Mouse (Mus musculus): ENCODE measurements at regions not wholly inside any gene's neighbourhood (a gene's known extent, or its start where the extent isn't known, plus 50 kb on each side); places are given as distances from the start of the nearest gene placed in this dataset.

DNA sequence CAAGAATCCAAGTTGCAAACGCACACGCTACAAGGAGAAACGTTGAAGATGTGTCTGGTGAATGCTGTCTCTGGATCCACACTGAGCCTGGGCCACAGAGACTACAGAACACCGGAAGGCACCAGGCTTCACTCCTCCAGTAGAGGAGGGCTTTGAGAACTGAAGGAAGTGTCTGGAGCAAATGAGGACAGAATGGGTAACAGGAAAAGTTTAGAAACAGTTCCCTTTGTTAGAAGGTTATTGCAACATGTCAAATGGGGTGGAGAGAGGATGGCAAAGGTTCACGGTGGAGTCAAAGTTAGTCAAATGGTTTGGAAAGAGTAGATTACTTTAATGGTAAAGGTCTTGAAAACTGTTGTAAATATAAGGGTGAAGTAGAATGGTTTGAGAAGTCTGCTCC is 247.1 kb upstream of the Jmjd1c start:
- no peak overlapping the region for H3K4me3 ChIP-seq (replicated peaks; ENCODE audit: extremely low read depth, low read depth, low read length)
- H3K4me1 ChIP-seq (ENCODE audit: control insufficient read depth, insufficient read depth, low read length): no peaks in the 10 kb centered on the region
- TF ChIP-seq CTCF (IDR thresholded peaks at IDR 0.05; ENCODE audit: insufficient read depth, low read length) (no peak), POLR2A (IDR thresholded peaks at IDR 0.05; ENCODE audit: borderline replicate concordance, extremely low read depth, low read depth, low read length) (no peak)
- no peak for DNase-seq
- WGBS: 65% methylated on average over 5 of the region's 5 CpGs

GRCm38 (mm10) chr10:66849681-66850080 is 246.2 kb upstream of the Jmjd1c start:
- 62% methylated on average over 6 of the region's 6 CpGs for WGBS
- no peak for DNase-seq
- Histone ChIP-seq H3K4me3 (replicated peaks; ENCODE audit: extremely low read depth, low read depth, low read length) (no peak overlapping the region), H3K4me1 (ENCODE audit: control insufficient read depth, insufficient read depth, low read length) (no peaks in the 10 kb centered on the region)
- TF ChIP-seq CTCF (IDR thresholded peaks at IDR 0.05; ENCODE audit: insufficient read depth, low read length) (no peak), POLR2A (IDR thresholded peaks at IDR 0.05; ENCODE audit: borderline replicate concordance, extremely low read depth, low read depth, low read length) (no peak)

GRCm38 (mm10) chr10:66850972-66851478 is 244.9 kb upstream of the Jmjd1c start:
- 80% methylated on average over 4 of the region's 4 CpGs for WGBS
- no peak overlapping the region for H3K4me3 ChIP-seq (replicated peaks; ENCODE audit: extremely low read depth, low read depth, low read length)
- DNase-seq: no peak
- TF ChIP-seq POLR2A (IDR thresholded peaks at IDR 0.05; ENCODE audit: borderline replicate concordance, extremely low read depth, low read depth, low read length) (no peak), CTCF (IDR thresholded peaks at IDR 0.05; ENCODE audit: insufficient read depth, low read length) (no peak)
- no peaks in the 10 kb centered on the region for H3K4me1 ChIP-seq (ENCODE audit: control insufficient read depth, insufficient read depth, low read length)

DNA sequence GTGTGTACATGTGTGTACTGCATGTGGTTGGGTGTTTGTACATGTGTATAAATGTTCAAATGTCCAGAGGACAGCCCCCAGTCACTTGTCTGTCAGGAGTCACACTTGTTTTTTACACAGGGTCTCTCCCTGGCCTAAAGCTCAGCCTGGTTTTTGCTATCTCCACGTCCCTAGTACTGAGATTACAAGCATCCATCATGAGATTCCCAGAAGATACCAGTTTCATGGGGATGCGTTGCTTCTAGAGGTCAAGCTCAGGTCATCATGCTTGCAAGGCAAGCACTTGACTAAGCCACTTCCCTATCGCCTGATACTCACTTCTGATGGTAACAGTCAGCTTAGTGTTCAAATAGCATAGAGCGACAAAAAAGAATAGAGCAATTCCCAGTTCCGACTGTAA is 244.1 kb upstream of the Jmjd1c start:
- TF ChIP-seq POLR2A (IDR thresholded peaks at IDR 0.05; ENCODE audit: borderline replicate concordance, extremely low read depth, low read depth, low read length): no peak
- no peak for TF ChIP-seq CTCF (IDR thresholded peaks at IDR 0.05; ENCODE audit: insufficient read depth, low read length)
- WGBS: 58% methylated on average over 5 of the region's 5 CpGs
- Histone ChIP-seq H3K4me3 (replicated peaks; ENCODE audit: extremely low read depth, low read depth, low read length) (no peak overlapping the region), H3K4me1 (ENCODE audit: control insufficient read depth, insufficient read depth, low read length) (no peaks in the 10 kb centered on the region)
- DNase-seq: no peak

GRCm38 (mm10) chr10:66852708-66853107 is 243.2 kb upstream of the Jmjd1c start:
- DNase-seq: no peak
- TF ChIP-seq POLR2A (IDR thresholded peaks at IDR 0.05; ENCODE audit: borderline replicate concordance, extremely low read depth, low read depth, low read length) (no peak), CTCF (IDR thresholded peaks at IDR 0.05; ENCODE audit: insufficient read depth, low read length) (no peak)
- no peaks in the 10 kb centered on the region for H3K4me1 ChIP-seq (ENCODE audit: control insufficient read depth, insufficient read depth, low read length)
- H3K4me3 ChIP-seq (replicated peaks; ENCODE audit: extremely low read depth, low read depth, low read length): no peak overlapping the region
- 19% methylated on average over 5 of the region's 5 CpGs for WGBS

GRCm38 (mm10) chr10:66853258-66853657 is 242.7 kb upstream of the Jmjd1c start:
- 5% methylated on average over 13 of the region's 13 CpGs for WGBS
- DNase-seq: peak; percentile 80
- Histone ChIP-seq H3K4me1 (ENCODE audit: control insufficient read depth, insufficient read depth, low read length) (no peaks in the 10 kb centered on the region), H3K4me3 (replicated peaks; ENCODE audit: extremely low read depth, low read depth, low read length) (no peak overlapping the region)
- TF ChIP-seq POLR2A (IDR thresholded peaks at IDR 0.05; ENCODE audit: borderline replicate concordance, extremely low read depth, low read depth, low read length) (no peak), CTCF (IDR thresholded peaks at IDR 0.05; ENCODE audit: insufficient read depth, low read length) (peak; percentile 48)

DNA sequence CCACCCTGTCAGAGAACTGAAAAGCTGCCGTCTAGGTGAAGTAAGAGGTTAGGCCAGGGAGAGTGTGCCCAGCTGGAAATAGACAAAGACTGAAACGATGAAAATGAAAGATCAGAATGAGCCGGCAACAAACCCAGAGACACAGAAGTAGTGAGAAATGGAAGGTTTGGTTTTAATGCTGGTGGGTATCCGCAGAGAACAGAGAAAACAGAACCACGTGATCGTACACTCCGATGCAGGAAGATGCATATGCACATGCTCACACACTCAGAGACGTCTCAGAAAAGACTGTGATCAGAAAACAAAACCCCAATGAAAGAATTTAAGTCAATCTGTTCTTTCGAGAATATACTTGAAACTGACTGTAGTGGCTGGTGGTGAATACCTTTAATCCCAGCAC is 241.0 kb upstream of the Jmjd1c start:
- H3K4me3 ChIP-seq (replicated peaks; ENCODE audit: extremely low read depth, low read depth, low read length): no peak overlapping the region
- TF ChIP-seq POLR2A (IDR thresholded peaks at IDR 0.05; ENCODE audit: borderline replicate concordance, extremely low read depth, low read depth, low read length) (no peak), CTCF (IDR thresholded peaks at IDR 0.05; ENCODE audit: insufficient read depth, low read length) (no peak)
- DNase-seq: no peak
- 91% methylated on average over 9 of the region's 9 CpGs for WGBS
- H3K4me1 ChIP-seq (ENCODE audit: control insufficient read depth, insufficient read depth, low read length): no peaks in the 10 kb centered on the region

GRCm38 (mm10) chr10:66857330-66857729 is 238.6 kb upstream of the Jmjd1c start:
- TF ChIP-seq CTCF (IDR thresholded peaks at IDR 0.05; ENCODE audit: insufficient read depth, low read length) (no peak), POLR2A (IDR thresholded peaks at IDR 0.05; ENCODE audit: borderline replicate concordance, extremely low read depth, low read depth, low read length) (no peak)
- WGBS: 75% methylated on average over 7 of the region's 7 CpGs
- no peak overlapping the region for H3K4me3 ChIP-seq (replicated peaks; ENCODE audit: extremely low read depth, low read depth, low read length)
- no peaks in the 10 kb centered on the region for H3K4me1 ChIP-seq (ENCODE audit: control insufficient read depth, insufficient read depth, low read length)
- no peak for DNase-seq

DNA sequence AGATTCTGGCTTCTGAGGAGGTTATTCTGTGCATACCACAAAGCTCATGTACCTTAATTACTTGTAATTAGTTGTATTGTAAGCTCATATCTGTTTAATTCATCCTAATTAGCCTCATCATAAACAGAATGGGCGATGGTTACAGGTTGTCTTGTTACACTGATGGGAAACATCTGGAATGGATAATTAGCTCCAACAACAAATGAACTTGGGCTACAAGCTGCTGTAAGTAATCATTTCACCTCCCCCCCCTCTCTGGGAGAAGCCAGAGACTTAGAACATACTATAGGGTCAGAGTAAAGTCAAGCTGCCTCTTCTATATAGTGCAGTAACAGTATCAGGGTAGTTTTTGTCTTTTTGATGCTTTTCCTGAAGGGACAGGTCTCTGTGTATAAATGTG is 234.5 kb upstream of the Jmjd1c start:
- H3K4me1 ChIP-seq (ENCODE audit: control insufficient read depth, insufficient read depth, low read length): peaks cover 6% of the 10 kb centered on the region
- TF ChIP-seq CTCF (IDR thresholded peaks at IDR 0.05; ENCODE audit: insufficient read depth, low read length) (no peak), POLR2A (IDR thresholded peaks at IDR 0.05; ENCODE audit: borderline replicate concordance, extremely low read depth, low read depth, low read length) (no peak)
- H3K4me3 ChIP-seq (replicated peaks; ENCODE audit: extremely low read depth, low read depth, low read length): no peak overlapping the region
- 79% methylated on average over 1 of the region's 1 CpGs for whole genome bisulfite sequencing
- DNase-seq: no peak

- Histone ChIP-seq H3K4me3 (replicated peaks; ENCODE audit: extremely low read depth, low read depth, low read length) (no peak overlapping the region), H3K4me1 (ENCODE audit: control insufficient read depth, insufficient read depth, low read length) (peaks cover 6% of the 10 kb centered on the region)
- TF ChIP-seq POLR2A (IDR thresholded peaks at IDR 0.05; ENCODE audit: borderline replicate concordance, extremely low read depth, low read depth, low read length) (no peak), CTCF (IDR thresholded peaks at IDR 0.05; ENCODE audit: insufficient read depth, low read length) (peak; percentile 37; the same call in 1 of the 2 replicates)
- 33% methylated on average over 14 of the region's 14 CpGs for WGBS
- peak; percentile 19 for DNase-seq
Measured at GRCm38 (mm10) chr10:66864161-66864862, 231.6 kb upstream of the Jmjd1c start.

Data from lung, adult 2 months (tissue).